Mouse (Mus musculus): ENCODE results near the gene Mtnr1a.
A peak's percentile ranks its signal among the peaks of the same experiment; 100 is the strongest.

Gene Mtnr1a

DNA sequence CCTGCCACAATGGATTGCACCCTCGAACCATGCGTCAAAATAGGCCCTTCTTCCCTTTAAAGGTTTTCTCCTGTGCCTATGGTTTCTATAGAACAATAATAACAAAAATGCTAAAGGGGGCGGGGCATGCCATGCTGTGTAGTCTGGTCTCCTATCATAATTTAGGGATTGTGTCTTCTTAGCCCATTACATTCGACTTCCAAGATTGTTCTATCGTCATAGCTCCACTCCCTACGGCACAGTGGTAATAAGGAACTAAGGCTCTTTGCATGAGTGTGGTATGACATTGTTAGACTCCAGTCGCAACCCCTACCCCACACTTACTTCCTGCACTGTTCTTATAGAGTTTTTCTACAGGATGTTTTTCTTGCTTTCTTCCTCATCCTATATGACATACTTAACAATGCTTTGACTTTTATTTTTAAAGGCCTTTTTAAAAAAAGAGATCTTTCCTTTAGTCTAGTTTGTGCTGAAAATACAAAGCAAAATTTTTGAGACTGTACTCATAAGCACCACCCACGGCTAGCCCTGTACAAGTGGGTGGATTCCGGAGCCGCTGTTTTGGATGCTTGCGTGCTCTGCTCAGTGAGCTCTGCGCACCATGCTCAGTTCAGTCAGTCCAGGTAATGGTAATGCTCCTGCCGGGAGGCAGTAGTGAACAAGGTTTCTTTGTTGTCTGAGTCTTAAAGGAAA lies 40.6 kb downstream of the Mtnr1a start:
- DNase-seq (ENCODE audit: low spot score in 2 of 2), result peak in 1 of 2 experiments; percentile 7

DNA sequence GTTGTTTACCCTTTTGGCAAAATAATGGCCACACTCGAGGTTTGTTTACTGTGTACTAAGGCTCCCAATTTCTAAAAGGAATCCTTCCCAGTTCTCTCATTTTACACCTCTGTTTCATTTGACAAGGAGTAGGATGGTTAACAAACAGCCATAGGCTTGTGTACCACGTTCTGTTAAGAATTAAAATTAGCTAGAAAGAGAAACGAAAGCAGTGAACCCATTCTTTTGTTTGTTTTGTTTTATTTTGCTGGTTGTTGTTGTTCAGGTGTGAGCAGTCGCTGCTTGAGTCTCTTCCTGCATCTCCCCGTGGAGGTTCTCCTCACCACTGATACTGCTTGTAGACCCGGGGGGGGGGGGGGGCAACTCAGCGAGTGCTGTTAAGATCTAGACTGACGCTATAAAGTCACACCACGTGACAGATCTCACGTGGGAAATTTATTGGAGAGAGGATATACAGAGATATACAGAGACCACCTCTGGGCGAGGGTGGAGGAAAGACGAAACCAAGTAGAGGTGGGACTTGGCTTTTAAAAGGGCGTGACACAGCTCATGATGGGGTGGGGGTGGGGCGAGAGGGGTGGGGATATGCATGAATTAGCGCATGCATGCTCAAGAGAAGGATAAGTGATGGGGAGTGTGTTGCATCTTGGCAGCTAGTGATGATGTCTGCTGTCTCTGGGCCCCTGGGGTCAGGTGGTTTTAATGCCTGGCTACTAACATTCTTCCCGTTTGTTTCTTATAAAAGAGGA lies 41.3 kb downstream of the Mtnr1a start:
- no peak for DNase-seq (ENCODE audit: low spot score in 2 of 2)

DNA sequence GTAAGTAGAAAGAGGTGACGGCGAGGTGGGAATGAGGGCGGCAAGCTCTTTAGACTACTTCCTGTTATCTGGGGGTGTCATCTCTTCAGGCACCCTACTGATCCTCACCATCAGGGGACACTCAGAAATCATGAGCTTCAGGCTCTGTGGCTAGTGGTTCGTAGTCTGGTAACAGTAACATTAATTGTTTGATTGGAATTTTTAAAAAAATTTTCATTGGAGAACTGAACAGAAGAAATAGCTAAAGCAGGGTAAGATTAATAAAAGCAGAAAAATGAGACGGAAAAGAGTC lies 41.8 kb downstream of the Mtnr1a start:
- no peak for DNase-seq (ENCODE audit: low spot score in 2 of 2)

DNA sequence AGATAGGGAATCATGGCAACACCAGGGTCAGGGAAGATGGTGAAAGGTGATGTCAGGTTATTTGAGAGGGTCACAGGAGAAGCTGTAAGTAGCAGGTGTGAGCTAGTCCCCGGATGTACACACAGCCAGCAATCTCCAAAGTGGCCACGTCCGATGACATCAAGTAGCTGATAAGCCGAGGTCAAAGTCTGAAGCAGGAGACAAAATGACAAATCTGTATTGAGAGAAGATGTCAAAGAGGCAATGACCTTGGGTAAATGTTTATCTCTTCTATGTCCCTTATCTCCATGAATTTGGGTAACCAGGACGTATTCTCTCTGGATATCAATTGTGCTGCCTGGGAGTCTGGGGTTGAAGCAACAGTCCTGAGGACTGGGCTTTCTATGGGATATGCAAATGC lies 42.9 kb downstream of the Mtnr1a start:
- DNase-seq (ENCODE audit: low spot score in 2 of 2), result no peak

DNA sequence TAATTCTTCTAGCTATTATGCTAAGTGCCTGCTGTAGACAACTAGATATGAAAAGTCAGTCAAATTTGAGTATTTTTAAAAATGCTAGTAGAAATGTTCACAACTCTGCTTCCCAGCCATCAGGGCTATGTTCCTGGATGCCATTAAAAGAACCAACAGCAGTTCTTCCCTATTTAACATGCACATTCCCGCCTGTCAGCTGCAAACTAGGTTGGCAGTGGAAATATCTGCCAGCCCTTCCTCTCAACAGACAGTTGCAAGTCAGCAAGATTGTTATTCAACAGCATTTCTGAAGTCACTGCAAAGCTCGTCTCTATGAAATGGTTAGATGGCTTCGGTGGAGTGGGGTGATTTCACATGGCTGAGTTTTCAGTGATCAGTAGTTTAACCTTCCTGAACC lies 48.7 kb downstream of the Mtnr1a start:
- DNase-seq (ENCODE audit: low spot score in 2 of 2), result no peak

DNA sequence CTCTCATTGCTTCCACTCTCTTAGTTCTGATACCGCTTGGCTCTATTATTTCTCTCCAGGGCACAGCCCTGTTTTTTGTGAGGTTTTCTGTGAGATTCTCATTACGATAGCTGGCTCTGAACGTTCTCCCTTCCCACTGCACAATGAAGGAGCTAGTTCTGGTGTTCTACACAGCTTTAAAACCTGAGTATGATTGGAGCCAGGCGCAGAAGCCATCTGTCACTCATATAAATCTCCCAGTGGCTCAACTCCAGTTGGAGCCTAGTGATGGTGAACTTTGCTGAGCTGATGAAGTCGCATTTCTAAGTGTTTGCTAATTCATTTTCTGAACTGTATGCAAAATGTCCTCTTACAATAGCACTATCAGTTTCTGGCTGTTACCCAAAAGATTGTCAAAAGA lies 56.7 kb downstream of the Mtnr1a start:
- no peak for DNase-seq (ENCODE audit: low spot score in 2 of 2)
